Mouse (Mus musculus) forebrain, postnatal 0 days (tissue): ENCODE measurements at regions not wholly inside any gene's neighbourhood (a gene's known extent, or its start where the extent isn't known, plus 50 kb on each side); places are given as distances from the start of the nearest gene placed in this dataset.
A peak's percentile ranks its signal among the peaks of the same experiment; 100 is the strongest.

ENCODE experiments used
- ATAC-seq: fragments of 200-750 bp; cut with Nextera tagmentation; 2 replicates; pipeline ENCODE4 v1.8.0; 2017; ENCODE audit warnings: mild to moderate bottlenecking, moderate library complexity
- DNase-seq: peaks from one replicate; pipeline ENCODE4 v3.0.0-alpha.2; 2015
- H3K27ac ChIP-seq: fragments of 300-500 bp; sonication (generic); 2 replicates; pipeline ENCODE4 v1.5.1; 2014; ENCODE audit warnings: low read depth, mild to moderate bottlenecking, antibody characterized with exemption, low read length, moderate library complexity, mixed read lengths
- H3K27me3 ChIP-seq: fragments of 300-500 bp; sonication (generic); 2 replicates; pipeline ENCODE4 v1.6.1; 2014; ENCODE audit warnings: mild to moderate bottlenecking, low read length, mixed read lengths; ENCODE audit not compliant: insufficient read depth
- H3K36me3 ChIP-seq: fragments of 300-500 bp; sonication (generic); 2 replicates; pipeline ENCODE4 v1.6.1; 2014; ENCODE audit warnings: mild to moderate bottlenecking, moderate library complexity; ENCODE audit not compliant: insufficient read depth
- H3K4me1 ChIP-seq: fragments of 300-500 bp; sonication (generic); 2 replicates; pipeline ENCODE4 v1.6.1; 2014; ENCODE audit warnings: antibody characterized with exemption; ENCODE audit not compliant: insufficient read depth
- H3K4me2 ChIP-seq: fragments of 300-500 bp; sonication (generic); 2 replicates; pipeline ENCODE4 v1.6.1; 2014; ENCODE audit warnings: low read depth, mild to moderate bottlenecking, moderate library complexity
- H3K4me3 ChIP-seq: fragments of 300-500 bp; sonication (generic); 2 replicates; pipeline ENCODE4 v1.5.1; 2014; ENCODE audit warnings: low read depth, low read length, mixed read lengths
- H3K9ac ChIP-seq: fragments of 300-500 bp; sonication (generic); 2 replicates; pipeline ENCODE4 v1.6.1; 2014; ENCODE audit warnings: mild to moderate bottlenecking
- H3K9me3 ChIP-seq: fragments of 300-500 bp; sonication (generic); 2 replicates; pipeline ENCODE4 v1.6.1; 2016; ENCODE audit warnings: low read length
- CTCF ChIP-seq: sonication (generic); IDR thresholded peaks from 2 replicates; pipeline ENCODE4 v1.5.1; 2016; ENCODE audit warnings: antibody characterized with exemption, control low read depth, low read depth
- WGBS: fragments of 180-500 bp; shearing (Covaris S2); extraction: QIAGEN DNeasy Blood & Tissue Kit; methylation state at CpG from one replicate; pipeline ENCODE4 v1.1.7; 2014; 5-methylcytosine and 5-hydroxymethylcytosine counted together

GRCm38 (mm10) chr4:9026841-9027240, 788.0 kb upstream of the Car8 start:
- H3K27ac ChIP-seq, result 0 out of 2 replicates have a peak overlapping the region, but pooled peaks have one; percentile 15
- H3K27me3 ChIP-seq, result peaks cover 3% of the 10 kb centered on the region
- peak overlapping the region; percentile 16; the same call in 1 of the 2 replicates for H3K4me3 ChIP-seq
- 15% methylated on average over 16 of the region's 16 CpGs for WGBS
- H3K4me2 ChIP-seq, result peak overlapping the region; percentile 89
- H3K9me3 ChIP-seq, result no peaks in the 10 kb centered on the region
- peaks cover 13% of the 10 kb centered on the region for H3K4me1 ChIP-seq
- ATAC-seq (peak; percentile 56), DNase-seq (peak; percentile 87)
- H3K36me3 ChIP-seq, result no peaks in the 10 kb centered on the region
- no peak for TF ChIP-seq CTCF
- no peak overlapping the region for H3K9ac ChIP-seq

- Histone ChIP-seq H3K9ac (no peak overlapping the region), H3K27ac (no peak overlapping the region), H3K4me2 (no peak overlapping the region), H3K36me3 (no peaks in the 10 kb centered on the region), H3K9me3 (no peaks in the 10 kb centered on the region), H3K4me1 (peaks cover 13% of the 10 kb centered on the region), H3K27me3 (peaks cover under 1% of the 10 kb centered on the region; the same call in 1 of the 2 replicates), H3K4me3 (no peak overlapping the region)
- WGBS, result 53% methylated on average over 8 of the region's 8 CpGs
- no peak for ATAC-seq
- no peak for TF ChIP-seq CTCF
- no peak for DNase-seq
Observed at GRCm38 (mm10) chr4:9025821-9026470, 787.1 kb upstream of the Car8 start.

GRCm38 (mm10) chr4:9024216-9024925, 785.5 kb upstream of the Car8 start:
- no peaks in the 10 kb centered on the region for H3K36me3 ChIP-seq
- no peak for DNase-seq
- no peak for ATAC-seq
- no peak overlapping the region for H3K4me2 ChIP-seq
- TF ChIP-seq CTCF, result no peak
- no peaks in the 10 kb centered on the region; the same call in 1 of the 2 replicates for H3K27me3 ChIP-seq
- no peak overlapping the region for H3K4me3 ChIP-seq
- no peaks in the 10 kb centered on the region for H3K9me3 ChIP-seq
- 60% methylated on average over 6 of the region's 6 CpGs for WGBS
- H3K9ac ChIP-seq, result no peak overlapping the region
- H3K27ac ChIP-seq, result no peak overlapping the region
- H3K4me1 ChIP-seq, result peaks cover 13% of the 10 kb centered on the region

- no peak overlapping the region for H3K27ac ChIP-seq
- ATAC-seq, result peak; percentile 72
Observed at GRCm38 (mm10) chr4:9019241-9020110, 780.6 kb upstream of the Car8 start.

GRCm38 (mm10) chr4:9018236-9018635, 779.4 kb upstream of the Car8 start:
- H3K27ac ChIP-seq, result no peak overlapping the region
- 95% methylated on average over 2 of the region's 2 CpGs for WGBS
- no peak overlapping the region for H3K4me3 ChIP-seq
- no peak overlapping the region for H3K9ac ChIP-seq
- H3K4me2 ChIP-seq, result no peak overlapping the region
- H3K36me3 ChIP-seq, result no peaks in the 10 kb centered on the region
- no peak for TF ChIP-seq CTCF
- H3K4me1 ChIP-seq, result peaks cover 7% of the 10 kb centered on the region; the same call in 1 of the 2 replicates
- H3K27me3 ChIP-seq, result no peaks in the 10 kb centered on the region; the same call in none of the 2 replicates
- no peak for ATAC-seq
- no peaks in the 10 kb centered on the region for H3K9me3 ChIP-seq
- no peak for DNase-seq

More at GRCm38 (mm10) chr4:9019241-9020110, 780.6 kb upstream of the Car8 start:
- Histone ChIP-seq H3K9me3 (no peaks in the 10 kb centered on the region), H3K27me3 (no peaks in the 10 kb centered on the region; the same call in 1 of the 2 replicates), H3K4me2 (no peak overlapping the region), H3K4me1 (peaks cover 7% of the 10 kb centered on the region; the same call in 1 of the 2 replicates), H3K4me3 (no peak overlapping the region), H3K9ac (no peak overlapping the region), H3K36me3 (no peaks in the 10 kb centered on the region)
- 51% methylated on average over 22 of the region's 22 CpGs for WGBS
- peak; percentile 66 for DNase-seq
- TF ChIP-seq CTCF, result no peak

GRCm38 (mm10) chr4:9016504-9017040, 777.7 kb upstream of the Car8 start:
- no peaks in the 10 kb centered on the region for H3K9me3 ChIP-seq
- WGBS, result 70% methylated on average over 9 of the region's 9 CpGs
- H3K9ac ChIP-seq, result no peak overlapping the region
- TF ChIP-seq CTCF, result no peak
- no peaks in the 10 kb centered on the region for H3K36me3 ChIP-seq
- H3K27ac ChIP-seq, result no peak overlapping the region
- peaks cover 13% of the 10 kb centered on the region; the same call in 1 of the 2 replicates for H3K4me1 ChIP-seq
- DNase-seq (no peak), ATAC-seq (no peak)
- H3K4me2 ChIP-seq, result no peak overlapping the region
- H3K4me3 ChIP-seq, result no peak overlapping the region
- no peaks in the 10 kb centered on the region; the same call in 1 of the 2 replicates for H3K27me3 ChIP-seq
